Mouse (Mus musculus) right cerebral cortex, postnatal 14 days (tissue): Measurements from ENCODE around the gene Dyrk2.

Experiments used
- DNase-seq: peaks from one replicate; pipeline ENCODE4 v3.0.0; 2022

The Dyrk2 gene

DNA sequence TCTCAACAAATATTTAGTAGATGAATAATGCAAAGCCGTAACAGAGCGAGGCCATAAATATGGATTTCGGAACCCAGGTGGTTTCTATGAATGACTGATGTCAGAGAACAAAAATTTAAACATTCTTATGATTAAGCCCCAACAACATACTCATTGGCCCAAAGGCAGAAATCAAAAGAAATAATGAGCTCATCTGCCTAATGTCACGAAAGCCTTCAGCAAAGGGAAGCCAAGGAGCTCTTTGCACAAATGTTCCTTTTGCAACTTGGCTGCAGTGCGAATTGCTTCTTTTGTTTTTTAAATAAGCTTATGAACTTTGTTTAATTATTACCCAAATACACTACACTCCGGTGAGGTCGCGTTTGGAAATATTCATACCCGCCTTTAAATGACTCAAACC is 29.4 kb downstream of the Dyrk2 start:
- no peak for DNase-seq

DNA sequence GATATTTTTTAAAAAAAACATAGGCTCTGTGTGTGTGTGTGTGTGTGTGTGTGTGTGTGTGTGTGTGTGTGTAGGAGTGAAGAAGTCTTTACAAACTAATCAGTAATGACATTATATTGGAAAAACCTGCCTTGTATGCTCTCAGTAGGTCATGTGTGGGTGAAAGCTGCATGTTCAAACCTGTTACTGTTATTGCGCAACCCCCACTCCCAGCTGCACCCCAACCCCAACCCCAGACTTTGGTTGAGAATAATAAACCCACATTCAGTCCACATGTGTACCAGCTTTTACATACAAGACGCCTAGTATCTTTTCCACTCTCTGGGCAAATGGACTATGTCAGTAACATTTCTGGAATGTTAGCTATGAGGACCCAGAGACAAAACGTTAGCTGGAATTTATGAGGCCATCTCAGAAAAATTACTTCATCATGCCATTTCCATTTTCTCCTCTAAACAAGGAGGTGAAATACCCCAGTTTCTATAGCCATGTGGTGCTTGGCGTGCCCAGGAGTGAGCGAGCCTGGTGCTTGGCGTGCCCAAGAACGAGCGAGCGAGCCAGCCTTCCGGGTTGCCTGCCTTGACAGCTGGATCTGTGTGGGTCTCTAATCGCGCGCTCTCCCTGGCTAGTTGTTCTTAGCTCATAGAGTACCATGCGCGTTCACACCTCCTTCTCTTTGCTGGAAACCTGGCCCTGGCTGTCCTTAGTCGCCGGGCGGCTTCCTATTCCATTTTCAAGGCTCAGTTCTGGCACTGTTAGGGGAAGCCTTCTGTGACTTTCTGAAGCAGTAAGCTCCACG is 30.5 kb downstream of the Dyrk2 start:
- DNase-seq: no peak

DNA sequence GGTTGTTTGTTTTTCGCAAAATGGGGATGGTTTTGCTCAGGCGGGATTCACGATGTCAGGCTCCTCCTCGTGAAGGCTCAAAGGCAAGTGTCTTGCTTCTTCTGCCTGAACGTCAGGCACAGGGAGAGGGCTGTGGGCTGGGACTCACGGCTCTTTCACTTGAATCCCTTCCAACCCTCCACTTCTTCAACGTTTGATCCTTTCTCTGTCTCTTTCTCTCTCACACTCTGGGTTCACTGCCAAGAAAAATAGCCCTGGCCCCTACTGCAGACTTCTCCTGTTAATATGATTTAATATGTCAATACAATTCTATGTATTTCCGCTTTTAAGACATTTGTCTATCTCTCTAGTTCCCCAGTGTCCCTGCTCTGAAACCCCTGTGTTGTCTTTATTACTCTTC is 32.4 kb downstream of the Dyrk2 start:
- DNase-seq: no peak

DNA sequence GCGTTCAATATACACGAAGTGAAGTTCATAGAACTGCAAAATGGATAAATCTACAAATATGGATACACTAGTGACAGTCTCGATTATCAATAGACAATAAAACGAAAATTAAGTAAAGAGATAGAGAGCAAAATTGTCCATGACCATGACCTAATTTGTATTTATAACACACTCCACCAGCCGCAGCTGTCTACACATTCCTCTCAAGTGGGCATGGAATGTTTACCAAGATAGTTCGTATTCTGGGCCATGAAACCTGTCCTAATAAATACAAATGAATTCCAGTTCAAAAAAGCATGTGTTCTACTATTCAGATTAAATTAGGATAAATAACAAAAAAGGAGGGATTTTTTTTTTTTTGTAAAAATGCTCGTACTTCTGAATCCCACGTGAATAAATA is 38.8 kb downstream of the Dyrk2 start:
- no peak for DNase-seq

DNA sequence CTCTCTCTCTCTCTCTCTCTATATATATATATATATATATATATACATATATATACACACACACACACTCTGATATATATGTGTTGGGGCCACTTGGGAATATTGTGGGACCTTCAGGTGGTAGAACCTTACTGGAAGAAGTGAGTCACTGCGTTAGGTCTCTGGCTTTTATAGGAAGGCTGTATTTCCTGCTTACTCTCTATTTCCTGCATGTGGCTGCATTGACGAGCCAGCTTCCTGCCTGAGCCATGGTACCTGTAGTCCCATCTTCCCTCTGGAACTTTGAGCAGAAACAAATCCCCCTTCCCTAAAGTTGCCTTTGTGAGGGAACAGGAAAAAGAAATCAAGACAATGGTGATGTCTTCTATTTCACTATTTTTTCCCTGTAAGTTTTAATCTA is 40.4 kb downstream of the Dyrk2 start:
- no peak for DNase-seq

- DNase-seq: no peak
These were observed 42.9 kb downstream of the Dyrk2 start for GRCm38 (mm10) chr10:118827116-118827515.

DNA sequence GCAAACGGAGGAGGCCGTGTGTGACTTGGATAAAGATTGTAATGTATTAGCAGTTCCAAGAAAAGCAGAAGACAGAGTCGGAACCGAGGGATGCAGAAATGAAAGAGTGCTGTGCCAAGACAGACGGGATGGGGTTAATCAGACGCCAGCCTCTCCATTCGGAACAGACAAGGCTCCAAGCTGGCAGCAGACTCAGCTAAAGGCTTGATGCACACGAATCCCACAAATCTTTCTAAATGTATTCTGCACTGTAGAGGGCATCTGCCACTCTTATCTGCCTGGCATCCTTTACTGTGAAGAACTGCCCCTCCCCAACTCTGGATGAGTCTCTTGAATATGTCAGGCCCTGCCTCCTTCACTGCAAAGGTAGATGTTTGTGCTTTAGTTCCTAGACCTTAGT is 45.2 kb downstream of the Dyrk2 start:
- DNase-seq: no peak

GRCm38 (mm10) chr10:118820901-118821300 is 49.1 kb downstream of the Dyrk2 start:
- DNase-seq: peak; percentile 53

DNA sequence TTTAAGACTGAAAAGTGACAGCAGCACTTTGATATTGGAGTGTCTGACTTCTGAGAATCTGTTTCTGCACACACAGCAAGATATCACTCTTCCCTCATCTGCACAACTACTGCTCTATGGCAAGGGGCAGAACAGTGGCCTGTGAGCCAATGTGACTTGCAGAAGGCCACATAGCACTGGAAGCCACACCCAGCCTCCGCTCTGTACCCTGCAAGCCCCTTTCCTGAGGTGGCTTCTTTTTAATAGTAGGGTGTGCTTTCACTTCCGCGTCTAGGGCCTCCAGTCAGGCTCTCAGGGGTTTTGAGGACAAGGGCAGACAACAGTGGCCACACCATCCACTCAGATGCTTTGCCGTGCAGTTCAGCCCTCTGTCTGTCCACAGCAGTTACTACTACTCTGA is 50.2 kb downstream of the Dyrk2 start:
- no peak for DNase-seq

DNA sequence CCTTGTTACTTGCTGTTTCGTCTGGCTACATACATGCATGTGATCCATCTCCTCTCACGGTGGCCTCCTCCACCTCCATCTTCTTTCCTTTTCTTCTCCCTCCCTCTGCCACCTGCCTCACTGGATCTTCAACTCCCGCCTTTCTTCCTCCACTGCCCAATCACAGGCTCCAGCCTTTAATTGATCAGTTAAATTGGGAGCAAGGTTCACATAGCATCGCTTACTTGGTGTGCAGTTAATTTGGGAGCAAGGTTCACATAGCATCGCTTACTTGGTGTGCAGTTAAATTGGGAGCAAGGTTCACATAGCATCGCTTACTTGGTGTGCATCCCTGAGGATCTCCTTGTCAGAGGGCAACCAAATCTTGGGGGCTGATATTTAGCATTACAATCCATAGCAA is 52.9 kb downstream of the Dyrk2 start:
- no peak for DNase-seq

DNA sequence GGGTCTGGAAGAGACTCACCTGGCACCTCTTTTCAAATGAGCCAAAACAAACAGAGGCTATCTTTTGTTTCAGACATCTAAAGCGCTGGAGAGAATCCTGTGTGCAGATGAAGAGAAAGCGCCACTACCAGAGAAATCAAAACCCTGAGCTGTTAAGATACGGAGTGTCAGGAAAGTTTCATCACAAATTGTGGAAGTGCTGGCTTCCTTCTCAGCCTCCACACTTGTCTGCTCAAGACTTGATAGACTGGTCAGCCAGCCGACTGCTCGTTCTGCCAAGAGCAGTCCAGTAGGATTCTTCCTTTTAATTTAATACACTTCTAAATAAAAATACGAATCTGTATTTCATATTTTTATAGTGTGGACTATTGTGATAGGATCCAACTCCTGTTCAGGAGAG is 58.1 kb downstream of the Dyrk2 start:
- DNase-seq: no peak

DNA sequence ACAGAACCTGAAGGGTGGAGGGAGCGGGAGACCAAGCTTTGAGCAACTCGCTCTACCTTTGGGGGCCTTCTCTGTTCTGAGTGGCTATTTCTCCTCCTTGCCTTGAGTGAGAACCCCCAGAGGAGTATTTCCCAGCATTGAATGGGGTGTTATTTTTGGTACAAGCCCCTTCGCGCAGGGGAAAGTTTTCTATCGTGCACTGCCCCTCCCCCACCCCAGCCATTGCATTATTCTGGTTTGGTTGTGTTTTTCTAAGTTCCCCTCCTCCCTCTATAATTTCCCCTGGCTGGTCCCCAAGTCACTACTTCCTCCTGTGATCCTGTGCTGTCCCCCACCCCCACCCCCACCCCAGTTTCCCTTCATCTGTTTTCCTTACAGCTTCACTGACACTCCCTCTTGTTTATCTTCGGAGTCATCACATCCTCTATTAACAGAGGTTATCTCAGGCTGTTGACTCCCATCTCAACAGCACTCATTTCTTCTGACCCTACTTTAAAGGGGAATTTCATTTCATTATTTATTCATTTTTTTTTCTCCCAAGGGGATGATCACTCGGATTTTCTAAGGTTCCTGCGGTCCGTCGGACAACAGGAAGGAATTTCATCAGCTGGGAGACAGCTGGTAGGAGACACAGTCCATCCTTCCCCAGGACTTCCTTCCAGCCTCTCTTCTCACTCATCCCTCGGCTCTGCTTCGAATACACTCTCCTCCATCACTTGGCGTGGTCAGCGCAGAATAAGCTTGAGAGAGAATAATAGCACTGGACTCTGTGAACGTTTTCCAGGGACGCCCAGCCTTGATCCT is 58.9 kb downstream of the Dyrk2 start:
- DNase-seq: no peak
